Mouse (Mus musculus) megakaryocyte-erythroid progenitor cell, adult 5-6 weeks (primary cell): Measurements from ENCODE around the gene Zfp607b. TPM values are rescaled to one million over a fixed set of nuclear protein-coding genes. Genes with fewer than 3 reads are reported as not detected.

Source experiments
- total RNA-seq, 2 experiments: library from RNA; stranded (forward) in 1 of 2; stranded (reverse) in 1 of 2; fragments of 200-1000, 215-1000 nt in 1 of 2; fragments of >200 nt in 1 of 2; fragmentation: Nextera tagmentation in 1 of 2; gene quantifications; 2 replicates each; pipeline ENCODE4 v1.2.3; 2014 to 2017

Zfp607b gene
- total RNA-seq, 2 experiments from 2014 or later = 1.2 to 6.8 TPM

Other genes with a start within 250 kb of the Zfp607b start
- 0.09 and 0.37 TPM in 2 replicates for gene Sptbn4, start 241.7 kb upstream of the Zfp607b start, total RNA-seq (2014; fragmentation: Nextera tagmentation)
- gene Sptbn4, start 241.7 kb upstream of the Zfp607b start, total RNA-seq (2017) = 0.15 TPM in 1 of 2 replicates, not detected in the other
- 667 and 741 TPM in 2 replicates for gene Blvrb, start 241.4 kb upstream of the Zfp607b start, total RNA-seq (2014; fragmentation: Nextera tagmentation)
- 183 and 213 TPM in 2 replicates for gene Blvrb, start 241.4 kb upstream of the Zfp607b start, total RNA-seq (2017)
- gene Sertad3, start 215.6 kb upstream of the Zfp607b start, total RNA-seq (2014; fragmentation: Nextera tagmentation) = 4.8 and 10.1 TPM in 2 replicates
- gene Sertad3, start 215.6 kb upstream of the Zfp607b start, total RNA-seq (2017) = 4.3 and 12.5 TPM in 2 replicates
- gene Sertad1, start 202.4 kb upstream of the Zfp607b start, total RNA-seq (2014; fragmentation: Nextera tagmentation) = 2.0 and 6.6 TPM in 2 replicates
- 9.7 and 11.3 TPM in 2 replicates for gene Sertad1, start 202.4 kb upstream of the Zfp607b start, total RNA-seq (2017)
- gene Prx, start 190.0 kb upstream of the Zfp607b start, total RNA-seq (2014; fragmentation: Nextera tagmentation) = 0.77 and 1.9 TPM in 2 replicates
- 1.3 and 1.4 TPM in 2 replicates for gene Prx, start 190.0 kb upstream of the Zfp607b start, total RNA-seq (2017)
- gene Hipk4, start 166.1 kb upstream of the Zfp607b start, total RNA-seq (2014; fragmentation: Nextera tagmentation) = 2.4 and 2.6 TPM in 2 replicates
- 0.23 TPM in 1 of 2 replicates, not detected in the other for gene Hipk4, start 166.1 kb upstream of the Zfp607b start, total RNA-seq (2017)
- gene Pld3, start 136.1 kb upstream of the Zfp607b start, total RNA-seq (2014; fragmentation: Nextera tagmentation) = 9.4 and 9.8 TPM in 2 replicates
- 2.4 and 7.8 TPM in 2 replicates for gene Pld3, start 136.1 kb upstream of the Zfp607b start, total RNA-seq (2017)
- gene 2310022A10Rik, start 136.1 kb upstream of the Zfp607b start, total RNA-seq (2014; fragmentation: Nextera tagmentation) = 30.3 and 38.1 TPM in 2 replicates
- 2.3 and 31.3 TPM in 2 replicates for gene 2310022A10Rik, start 136.1 kb upstream of the Zfp607b start, total RNA-seq (2017)
- gene Akt2, start 97.8 kb upstream of the Zfp607b start, total RNA-seq (2014; fragmentation: Nextera tagmentation) = 61.9 and 65.5 TPM in 2 replicates
- 60.3 and 82.2 TPM in 2 replicates for gene Akt2, start 97.8 kb upstream of the Zfp607b start, total RNA-seq (2017)
- not detected in 2 replicates for gene Ttc9b, start 35.4 kb upstream of the Zfp607b start, total RNA-seq (2014; fragmentation: Nextera tagmentation)
- gene Ttc9b, start 35.4 kb upstream of the Zfp607b start, total RNA-seq (2017) = not detected in 2 replicates
- gene Map3k10, start 14.7 kb upstream of the Zfp607b start, total RNA-seq (2014; fragmentation: Nextera tagmentation) = 6.2 and 13.5 TPM in 2 replicates
- 2.9 and 4.5 TPM in 2 replicates for gene Map3k10, start 14.7 kb upstream of the Zfp607b start, total RNA-seq (2017)
- gene Zfp60, start 42.0 kb downstream of the Zfp607b start, total RNA-seq (2014; fragmentation: Nextera tagmentation) = 7.9 and 8.5 TPM in 2 replicates
- gene Zfp60, start 42.0 kb downstream of the Zfp607b start, total RNA-seq (2017) = 9.2 and 12.5 TPM in 2 replicates
- gene Zfp626, start 117.9 kb downstream of the Zfp607b start, total RNA-seq (2014; fragmentation: Nextera tagmentation) = 9.8 and 11.4 TPM in 2 replicates
- gene Zfp626, start 117.9 kb downstream of the Zfp607b start, total RNA-seq (2017) = 8.8 and 10.5 TPM in 2 replicates
- 4.9 and 8.0 TPM in 2 replicates for gene Zfp59, start 149.3 kb downstream of the Zfp607b start, total RNA-seq (2014; fragmentation: Nextera tagmentation)
- gene Zfp59, start 149.3 kb downstream of the Zfp607b start, total RNA-seq (2017) = 6.8 and 10.0 TPM in 2 replicates
- gene Zfp607a, start 168.2 kb downstream of the Zfp607b start, total RNA-seq (2014; fragmentation: Nextera tagmentation) = 6.6 and 10.6 TPM in 2 replicates
- 7.6 and 8.9 TPM in 2 replicates for gene Zfp607a, start 168.2 kb downstream of the Zfp607b start, total RNA-seq (2017)
- 0.27 and 4.0 TPM in 2 replicates for gene Zfp974, start 240.1 kb downstream of the Zfp607b start, total RNA-seq (2014; fragmentation: Nextera tagmentation)
- 0.61 and 0.80 TPM in 2 replicates for gene Zfp974, start 240.1 kb downstream of the Zfp607b start, total RNA-seq (2017)